Mouse (Mus musculus) midbrain, embryonic 13.5 days (tissue): ENCODE data around the gene Nmt1. TPM values are rescaled to one million over a fixed set of nuclear protein-coding genes. Genes with fewer than 3 reads are reported as not detected.

Experiments
- ATAC-seq: fragments of 200-750 bp; cut with Nextera tagmentation; 2 replicates; pipeline ENCODE4 v1.8.0; 2017; ENCODE audit warnings: mild to moderate bottlenecking, moderate TSS enrichment, moderate library complexity
- H3K27ac ChIP-seq: fragments of 300-500 bp; sonication (generic); 2 replicates; pipeline ENCODE4 v1.5.1; 2015; ENCODE audit warnings: inconsistent platforms, mild to moderate bottlenecking, moderate library complexity
- H3K27me3 ChIP-seq: fragments of 300-500 bp; sonication (generic); 2 replicates; pipeline ENCODE4 v1.6.1; 2015; ENCODE audit warnings: mild to moderate bottlenecking, inconsistent platforms
- H3K36me3 ChIP-seq: fragments of 300-500 bp; sonication (generic); 2 replicates; pipeline ENCODE4 v1.6.1; 2015; ENCODE audit warnings: mild to moderate bottlenecking, inconsistent platforms
- H3K4me1 ChIP-seq: fragments of 300-500 bp; sonication (generic); replicated peaks from 2 replicates; pipeline ENCODE4 v1.6.1; 2015; ENCODE audit warnings: inconsistent platforms
- H3K4me2 ChIP-seq: fragments of 300-500 bp; sonication (generic); replicated peaks from 2 replicates; pipeline ENCODE4 v1.6.1; 2015; ENCODE audit warnings: moderate library complexity, mild to moderate bottlenecking, inconsistent platforms
- H3K4me3 ChIP-seq: fragments of 300-500 bp; sonication (generic); replicated peaks from 2 replicates; pipeline ENCODE4 v1.5.1; 2015; ENCODE audit warnings: mild to moderate bottlenecking, inconsistent platforms
- H3K9ac ChIP-seq: fragments of 300-500 bp; sonication (generic); replicated peaks from 2 replicates; pipeline ENCODE4 v1.6.1; 2015; ENCODE audit warnings: mild to moderate bottlenecking, inconsistent platforms
- H3K9me3 ChIP-seq: fragments of 300-500 bp; sonication (generic); 2 replicates; pipeline ENCODE4 v1.6.1; 2016; ENCODE audit warnings: mild to moderate bottlenecking, inconsistent platforms
- WGBS: fragments of 180-500 bp; shearing (Covaris S2); methylation state at CpG from one replicate; pipeline ENCODE4 v1.1.7; 2015; 5-methylcytosine and 5-hydroxymethylcytosine counted together
- microRNA-seq: library from miRNA; unstranded; fragments of <30 nt; microRNA quantifications from one replicate; pipeline ENCODE4, GENCODE M21; 2016
- polyA plus RNA-seq: library from polyadenylated mRNA; unstranded; fragments of >200 nt; fragmentation: Nextera tagmentation; extraction: Ambion mirVana; gene quantifications from 2 replicates; pipeline ENCODE4 v1.2.1, GENCODE M21; 2015

Gene Nmt1
- polyA plus RNA-seq, 1 experiment from 2014 or later, result 45.2 TPM

GRCm38 (mm10) chr11:103117591-103118009 lies 89.6 kb downstream of the Nmt1 start:
- WGBS, result under 1% methylated on average over 38 of the region's 38 CpGs

More at GRCm38 (mm10) chr11:103117591-103118009, 89.6 kb downstream of the Nmt1 start:
- Histone ChIP-seq H3K9ac (peak overlapping the region; percentile 65), H3K27me3 (peaks cover 14% of the 10 kb centered on the region), H3K27ac (no peak overlapping the region), H3K36me3 (no peaks in the 10 kb centered on the region), H3K9me3 (no peaks in the 10 kb centered on the region), H3K4me1 (peaks cover 41% of the 10 kb centered on the region), H3K4me2 (peak overlapping the region; percentile 92), H3K4me3 (peak overlapping the region; percentile 59)
- ATAC-seq, result no peak

Small RNAs within 50 kb of the gene (microRNA-seq; reads per million reads assigned to microRNA genes)
- not detected for gene Mir6931

Other genes starting within 250 kb of the Nmt1 start
- gene Gjc1, start 208.5 kb upstream of the Nmt1 start, polyA plus RNA-seq, result 49.6 and 53.3 TPM in 2 replicates
- 2.8 and 3.0 TPM in 2 replicates for gene Higd1b, start 192.3 kb upstream of the Nmt1 start, polyA plus RNA-seq
- gene Eftud2, start 147.2 kb upstream of the Nmt1 start, polyA plus RNA-seq, result 176 TPM in 2 replicates
- gene Ccdc103, start 147.0 kb upstream of the Nmt1 start, polyA plus RNA-seq, result 1.8 and 2.3 TPM in 2 replicates
- not detected in 2 replicates for gene Fam187a, start 143.0 kb upstream of the Nmt1 start, polyA plus RNA-seq
- gene Gfap, start 127.3 kb upstream of the Nmt1 start, polyA plus RNA-seq, result not detected in 2 replicates
- 4.3 and 4.9 TPM in 2 replicates for gene Kif18b, start 103.1 kb upstream of the Nmt1 start, polyA plus RNA-seq
- gene C1ql1, start 81.5 kb upstream of the Nmt1 start, polyA plus RNA-seq, result 5.7 and 8.2 TPM in 2 replicates
- 177 and 178 TPM in 2 replicates for gene Dcakd, start 143 bp downstream of the Nmt1 start, polyA plus RNA-seq
- gene Plcd3, start 73.5 kb downstream of the Nmt1 start, polyA plus RNA-seq, result 0.99 and 1.1 TPM in 2 replicates
- 6.5 and 7.8 TPM in 2 replicates for gene Acbd4, start 73.5 kb downstream of the Nmt1 start, polyA plus RNA-seq
- 3.5 and 3.9 TPM in 2 replicates for gene Hexim1, start 88.0 kb downstream of the Nmt1 start, polyA plus RNA-seq
- gene Hexim2, start 104.2 kb downstream of the Nmt1 start, polyA plus RNA-seq, result 18.8 and 20.0 TPM in 2 replicates
- gene Fmnl1, start 142.9 kb downstream of the Nmt1 start, polyA plus RNA-seq, result 1.7 and 3.7 TPM in 2 replicates
- 0.70 and 0.71 TPM in 2 replicates for gene 1700023F06Rik, start 180.4 kb downstream of the Nmt1 start, polyA plus RNA-seq
- gene Spata32, start 190.2 kb downstream of the Nmt1 start, polyA plus RNA-seq, result 0.43 and 0.48 TPM in 2 replicates
- gene Map3k14, start 239.3 kb downstream of the Nmt1 start, polyA plus RNA-seq, result 3.6 and 5.0 TPM in 2 replicates